Mouse (Mus musculus): ENCODE results near the gene Galnt10. TPM values are rescaled to one million over a fixed set of nuclear protein-coding genes. Genes with fewer than 3 reads are reported as not detected.

Galnt10 gene
- polyA plus RNA-seq, 1 experiment from 2014 or later, result 23.6 TPM

GRCm38 (mm10) chr11:57773479-57773878, 128.2 kb downstream of the Galnt10 start:
- Histone ChIP-seq H3K4me2 (no peak overlapping the region), H3K27ac (no peak overlapping the region), H3K4me1 (replicated peaks) (peaks cover 16% of the 10 kb centered on the region), H3K36me3 (peaks cover 54% of the 10 kb centered on the region), H3K27me3 (no peaks in the 10 kb centered on the region), H3K4me3 (replicated peaks) (no peak overlapping the region), H3K9ac (no peak overlapping the region), H3K9me3 (replicated peaks) (no peaks in the 10 kb centered on the region)
- 64% methylated on average over 13 of the region's 13 CpGs for WGBS (ENCODE audit: insufficient replicate concordance)
- ATAC-seq (ENCODE audit: low read depth), result no peak
- no peak for DNase-seq

- Histone ChIP-seq H3K27me3 (no peaks in the 10 kb centered on the region), H3K36me3 (peaks cover 52% of the 10 kb centered on the region), H3K9ac (no peak overlapping the region), H3K4me3 (replicated peaks) (no peak overlapping the region), H3K9me3 (replicated peaks) (no peaks in the 10 kb centered on the region), H3K27ac (no peak overlapping the region), H3K4me1 (replicated peaks) (peaks cover 16% of the 10 kb centered on the region), H3K4me2 (no peak overlapping the region)
- DNase-seq, result no peak
- 43% methylated on average over 4 of the region's 4 CpGs for WGBS (ENCODE audit: insufficient replicate concordance)
- no peak for ATAC-seq (ENCODE audit: low read depth)
Observed at GRCm38 (mm10) chr11:57773936-57774335, 128.7 kb downstream of the Galnt10 start.

- Histone ChIP-seq H3K4me2 (no peak overlapping the region), H3K9ac (no peak overlapping the region), H3K36me3 (peaks cover 35% of the 10 kb centered on the region), H3K9me3 (replicated peaks) (no peaks in the 10 kb centered on the region), H3K4me3 (replicated peaks) (no peak overlapping the region), H3K4me1 (replicated peaks) (peaks cover 16% of the 10 kb centered on the region), H3K27ac (no peak overlapping the region), H3K27me3 (no peaks in the 10 kb centered on the region)
- ATAC-seq (ENCODE audit: low read depth) (no peak), DNase-seq (no peak)
- WGBS (ENCODE audit: insufficient replicate concordance), result 71% methylated on average over 6 of the region's 6 CpGs
Observed at GRCm38 (mm10) chr11:57775868-57776267, 130.6 kb downstream of the Galnt10 start.

- Histone ChIP-seq H3K9me3 (replicated peaks) (no peaks in the 10 kb centered on the region), H3K4me2 (no peak overlapping the region), H3K27me3 (no peaks in the 10 kb centered on the region), H3K4me1 (replicated peaks) (peaks cover 16% of the 10 kb centered on the region), H3K4me3 (replicated peaks) (no peak overlapping the region), H3K27ac (no peak overlapping the region), H3K9ac (no peak overlapping the region), H3K36me3 (peaks cover 35% of the 10 kb centered on the region)
- DNase-seq (no peak), ATAC-seq (ENCODE audit: low read depth) (no peak)
- 83% methylated on average over 3 of the region's 3 CpGs for WGBS (ENCODE audit: insufficient replicate concordance)
Observed at GRCm38 (mm10) chr11:57776546-57776945, 131.3 kb downstream of the Galnt10 start.

- Histone ChIP-seq H3K4me1 (replicated peaks) (peaks cover 16% of the 10 kb centered on the region), H3K4me3 (replicated peaks) (no peak overlapping the region), H3K9me3 (replicated peaks) (no peaks in the 10 kb centered on the region), H3K27me3 (no peaks in the 10 kb centered on the region), H3K36me3 (peaks cover 25% of the 10 kb centered on the region), H3K4me2 (no peak overlapping the region), H3K9ac (no peak overlapping the region), H3K27ac (no peak overlapping the region)
- DNase-seq (peak; percentile 37), ATAC-seq (ENCODE audit: low read depth) (peak; percentile 47; the same call in 1 of the 2 replicates)
- 26% methylated on average over 5 of the region's 5 CpGs for WGBS (ENCODE audit: insufficient replicate concordance)
Observed at GRCm38 (mm10) chr11:57778349-57778748, 133.1 kb downstream of the Galnt10 start.

- no peak for ATAC-seq (ENCODE audit: low read depth)
- Histone ChIP-seq H3K4me1 (replicated peaks) (peaks cover 16% of the 10 kb centered on the region), H3K27ac (no peak overlapping the region), H3K4me2 (no peak overlapping the region), H3K9me3 (replicated peaks) (no peaks in the 10 kb centered on the region), H3K36me3 (peaks cover 30% of the 10 kb centered on the region), H3K9ac (no peak overlapping the region), H3K27me3 (no peaks in the 10 kb centered on the region), H3K4me3 (replicated peaks) (no peak overlapping the region)
- WGBS (ENCODE audit: insufficient replicate concordance), result 77% methylated on average over 14 of the region's 14 CpGs
- DNase-seq, result no peak
Observed at GRCm38 (mm10) chr11:57779824-57780223, 134.6 kb downstream of the Galnt10 start.

- no peaks in the 10 kb centered on the region for H3K9me3 ChIP-seq (replicated peaks)
- ATAC-seq (ENCODE audit: low read depth), result no peak
- 66% methylated on average over 18 of the region's 18 CpGs for WGBS (ENCODE audit: insufficient replicate concordance)
- no peak overlapping the region for H3K9ac ChIP-seq
- H3K4me1 ChIP-seq (replicated peaks), result peaks cover 6% of the 10 kb centered on the region; the same call in 1 of the 2 replicates
- no peak overlapping the region for H3K27ac ChIP-seq
- H3K4me2 ChIP-seq, result no peak overlapping the region
- no peaks in the 10 kb centered on the region for H3K27me3 ChIP-seq
- no peak for DNase-seq
- H3K36me3 ChIP-seq, result peaks cover 25% of the 10 kb centered on the region
- no peak overlapping the region for H3K4me3 ChIP-seq (replicated peaks)
Observed at GRCm38 (mm10) chr11:57786616-57787418, 141.6 kb downstream of the Galnt10 start.

GRCm38 (mm10) chr11:57787913-57788312, 142.7 kb downstream of the Galnt10 start:
- Histone ChIP-seq H3K27ac (no peak overlapping the region), H3K4me3 (replicated peaks) (no peak overlapping the region), H3K27me3 (no peaks in the 10 kb centered on the region), H3K9me3 (replicated peaks) (no peaks in the 10 kb centered on the region), H3K9ac (no peak overlapping the region), H3K4me1 (replicated peaks) (peaks cover 6% of the 10 kb centered on the region; the same call in 1 of the 2 replicates), H3K4me2 (no peak overlapping the region), H3K36me3 (peaks cover 20% of the 10 kb centered on the region)
- 13% methylated on average over 3 of the region's 3 CpGs for WGBS (ENCODE audit: insufficient replicate concordance)
- ATAC-seq (ENCODE audit: low read depth), result no peak
- peak; percentile 48 for DNase-seq

GRCm38 (mm10) chr11:57790866-57791535, 145.8 kb downstream of the Galnt10 start:
- no peak overlapping the region for H3K4me3 ChIP-seq (replicated peaks)
- WGBS (ENCODE audit: insufficient replicate concordance), result 25% methylated on average over 21 of the region's 21 CpGs
- ATAC-seq (ENCODE audit: low read depth) (0 out of 2 replicates have a peak, but pooled peaks have one; percentile 31), DNase-seq (no peak)
- H3K27me3 ChIP-seq, result no peaks in the 10 kb centered on the region
- H3K27ac ChIP-seq, result no peak overlapping the region
- H3K4me1 ChIP-seq (replicated peaks), result peaks cover 6% of the 10 kb centered on the region
- peak overlapping the region; percentile 26 for H3K4me2 ChIP-seq
- no peaks in the 10 kb centered on the region for H3K9me3 ChIP-seq (replicated peaks)
- no peak overlapping the region for H3K9ac ChIP-seq
- H3K36me3 ChIP-seq, result no peaks in the 10 kb centered on the region

- WGBS (ENCODE audit: insufficient replicate concordance), result 50% methylated on average over 6 of the region's 6 CpGs
- DNase-seq (no peak), ATAC-seq (ENCODE audit: low read depth) (no peak)
- H3K9me3 ChIP-seq (replicated peaks), result no peaks in the 10 kb centered on the region
- H3K36me3 ChIP-seq, result no peaks in the 10 kb centered on the region
- no peak overlapping the region for H3K4me3 ChIP-seq (replicated peaks)
- peaks cover 8% of the 10 kb centered on the region for H3K4me1 ChIP-seq (replicated peaks)
- no peak overlapping the region for H3K9ac ChIP-seq
- H3K4me2 ChIP-seq, result no peak overlapping the region
- 0 out of 2 replicates have a peak, but pooled peaks cover 4% of the 10 kb centered on the region for H3K27me3 ChIP-seq
- no peak overlapping the region for H3K27ac ChIP-seq
Observed at GRCm38 (mm10) chr11:57795086-57795485, 149.8 kb downstream of the Galnt10 start.

GRCm38 (mm10) chr11:57797828-57798227, 152.6 kb downstream of the Galnt10 start:
- WGBS (ENCODE audit: insufficient replicate concordance), result 73% methylated on average over 9 of the region's 9 CpGs

More at GRCm38 (mm10) chr11:57797828-57798227, 152.6 kb downstream of the Galnt10 start:
- ATAC-seq (ENCODE audit: low read depth) (no peak), DNase-seq (no peak)
- Histone ChIP-seq H3K27me3 (peaks cover 15% of the 10 kb centered on the region), H3K4me3 (replicated peaks) (no peak overlapping the region), H3K9me3 (replicated peaks) (no peaks in the 10 kb centered on the region), H3K4me2 (no peak overlapping the region), H3K9ac (no peak overlapping the region), H3K27ac (no peak overlapping the region), H3K36me3 (no peaks in the 10 kb centered on the region), H3K4me1 (replicated peaks) (peaks cover 19% of the 10 kb centered on the region)
